Mouse (Mus musculus) kidney, postnatal 4 days (tissue): ENCODE results near the gene Slc35f5.

ENCODE experiments used
- DNase-seq, 2 experiments: peaks; one replicate each; pipeline ENCODE4 v3.0.0; 2021; ENCODE audit warnings: mixed read lengths in 2 of 2

Slc35f5 gene

GRCm38 (mm10) chr1:125575458-125576114 lies 15.2 kb downstream of the Slc35f5 start:
- no peak for DNase-seq

GRCm38 (mm10) chr1:125576965-125577364 lies 16.6 kb downstream of the Slc35f5 start:
- DNase-seq: no peak

GRCm38 (mm10) chr1:125578091-125578490 lies 17.7 kb downstream of the Slc35f5 start:
- no peak for DNase-seq

- no peak for DNase-seq
These were observed 20.7 kb downstream of the Slc35f5 start for GRCm38 (mm10) chr1:125581134-125581533.

GRCm38 (mm10) chr1:125603620-125604019 lies 43.2 kb downstream of the Slc35f5 start:
- DNase-seq: no peak

GRCm38 (mm10) chr1:125607087-125607803 lies 46.9 kb downstream of the Slc35f5 start:
- DNase-seq: peak; percentile 94 to 95

- no peak for DNase-seq
These were observed 64.1 kb downstream of the Slc35f5 start for GRCm38 (mm10) chr1:125624376-125625076.

GRCm38 (mm10) chr1:125639501-125640253 lies 79.3 kb downstream of the Slc35f5 start:
- DNase-seq: no peak

- peak; percentile 5 to 7 for DNase-seq
These were observed 83.2 kb downstream of the Slc35f5 start for GRCm38 (mm10) chr1:125643643-125644042.
